Mouse (Mus musculus) embryonic facial prominence, embryonic 15.5 days (tissue): ENCODE data around the gene Anapc15-ps. TPM values are rescaled to one million over a fixed set of nuclear protein-coding genes. Genes with fewer than 3 reads are reported as not detected.

Experiments used
- ATAC-seq: fragments of 200-750 bp; cut with Nextera tagmentation; 2 replicates; pipeline ENCODE4 v1.8.0; 2017; ENCODE audit warnings: low read depth, moderate TSS enrichment; ENCODE audit not compliant: insufficient number of reproducible peaks, low FRiP score, low TSS enrichment
- H3K27ac ChIP-seq: fragments of 300-500 bp; sonication (generic); replicated peaks from 2 replicates; pipeline ENCODE4 v1.5.1; 2015; ENCODE audit warnings: mild to moderate bottlenecking, inconsistent platforms
- H3K27me3 ChIP-seq: fragments of 300-500 bp; sonication (generic); 2 replicates; pipeline ENCODE4 v1.6.1; 2015; ENCODE audit warnings: inconsistent platforms
- H3K36me3 ChIP-seq: fragments of 300-500 bp; sonication (generic); 2 replicates; pipeline ENCODE4 v1.6.1; 2015; ENCODE audit warnings: mild to moderate bottlenecking, inconsistent platforms
- H3K4me1 ChIP-seq: fragments of 300-500 bp; sonication (generic); 2 replicates; pipeline ENCODE4 v1.6.1; 2015; ENCODE audit warnings: inconsistent platforms
- H3K4me2 ChIP-seq: fragments of 300-500 bp; sonication (generic); replicated peaks from 2 replicates; pipeline ENCODE4 v1.6.1; 2015; ENCODE audit warnings: mild to moderate bottlenecking, inconsistent platforms
- H3K4me3 ChIP-seq: fragments of 300-500 bp; sonication (generic); replicated peaks from 2 replicates; pipeline ENCODE4 v1.5.1; 2015; ENCODE audit warnings: mild to moderate bottlenecking, inconsistent platforms
- H3K9ac ChIP-seq: fragments of 300-500 bp; sonication (generic); 2 replicates; pipeline ENCODE4 v1.6.1; 2015; ENCODE audit warnings: inconsistent platforms
- H3K9me3 ChIP-seq: fragments of 300-500 bp; sonication (generic); replicated peaks from 2 replicates; pipeline ENCODE4 v1.6.1; 2016; ENCODE audit warnings: inconsistent platforms
- WGBS: fragments of 180-500 bp; shearing (Covaris S2); methylation state at CpG from one replicate; pipeline ENCODE4 v1.1.7; 2015; 5-methylcytosine and 5-hydroxymethylcytosine counted together
- polyA plus RNA-seq: library from polyadenylated mRNA; unstranded; fragments of >200 nt; fragmentation: Nextera tagmentation; extraction: Ambion mirVana; gene quantifications from 2 replicates; pipeline ENCODE4 v1.2.1, GENCODE M21; 2015

Gene Anapc15-ps
- polyA plus RNA-seq, 1 experiment from 2014 or later = not detected

DNA sequence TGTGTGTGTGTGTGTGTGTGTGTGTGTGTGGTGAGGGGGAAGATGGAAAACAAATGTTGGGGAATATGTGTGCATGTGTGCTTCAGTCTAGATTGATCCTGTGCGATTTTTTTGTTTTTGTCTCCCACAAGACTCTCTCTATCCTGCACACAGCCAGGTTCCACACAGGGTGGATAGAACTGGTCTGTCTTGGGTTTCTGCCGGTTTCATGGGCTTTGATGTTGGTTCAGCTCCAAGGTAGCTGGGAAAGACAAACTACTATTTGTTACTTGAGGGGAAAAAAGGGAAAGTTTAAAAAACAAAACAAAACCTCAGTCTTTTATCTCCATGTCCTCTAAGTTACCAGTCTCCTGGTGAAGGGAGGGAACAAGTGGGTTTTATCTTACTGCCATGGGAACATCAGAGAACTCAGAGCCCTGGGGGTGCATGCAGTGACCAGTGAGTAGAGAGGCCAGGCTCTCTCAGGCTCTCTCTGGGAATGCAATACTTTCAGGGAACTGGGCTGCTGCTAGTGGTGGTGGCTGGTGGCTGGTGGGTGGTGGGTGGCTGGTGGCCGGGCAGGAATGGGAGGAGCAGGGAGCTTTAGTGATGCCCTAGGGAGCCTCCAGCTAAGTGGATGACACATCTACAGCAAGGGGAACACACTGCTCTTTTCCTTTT is 5.8 kb downstream of the Anapc15-ps start:
- no peak overlapping the region for H3K4me3 ChIP-seq

DNA sequence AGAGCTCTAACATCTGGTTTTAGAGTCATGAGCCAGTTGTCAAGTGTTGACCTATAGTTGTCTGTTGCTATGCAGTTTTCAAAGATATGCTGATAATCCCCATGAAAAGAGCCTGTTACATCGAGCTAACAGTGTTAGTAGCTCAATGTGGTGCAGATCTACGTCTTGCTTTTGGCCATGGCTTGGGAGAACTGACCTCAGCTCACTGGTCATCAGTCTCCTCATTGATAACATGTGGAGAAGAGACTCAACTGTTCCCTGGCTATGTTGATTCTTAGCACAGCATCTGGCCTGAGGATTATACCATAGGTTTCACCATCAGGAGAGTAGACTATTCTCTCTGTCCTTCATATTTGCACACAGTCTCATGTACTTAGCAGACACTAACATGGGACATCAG is 6.5 kb downstream of the Anapc15-ps start:
- Histone ChIP-seq H3K27ac (no peak overlapping the region), H3K9ac (no peak overlapping the region), H3K4me3 (no peak overlapping the region), H3K27me3 (no peaks in the 10 kb centered on the region), H3K4me2 (no peak overlapping the region), H3K9me3 (no peaks in the 10 kb centered on the region), H3K4me1 (peaks cover 4% of the 10 kb centered on the region; the same call in 1 of the 2 replicates), H3K36me3 (no peaks in the 10 kb centered on the region)
- 76% methylated on average over 2 of the region's 2 CpGs for WGBS
- no peak for ATAC-seq

More for the DNA sequence above, 5.8 kb downstream of the Anapc15-ps start:
- ATAC-seq = no peak
- no peak overlapping the region for H3K4me2 ChIP-seq
- H3K4me1 ChIP-seq = peaks cover 4% of the 10 kb centered on the region; the same call in 1 of the 2 replicates
- no peaks in the 10 kb centered on the region for H3K9me3 ChIP-seq
- 32% methylated on average over 3 of the region's 3 CpGs for WGBS
- no peaks in the 10 kb centered on the region for H3K36me3 ChIP-seq
- no peak overlapping the region for H3K9ac ChIP-seq
- H3K27ac ChIP-seq = no peak overlapping the region
- no peaks in the 10 kb centered on the region for H3K27me3 ChIP-seq

DNA sequence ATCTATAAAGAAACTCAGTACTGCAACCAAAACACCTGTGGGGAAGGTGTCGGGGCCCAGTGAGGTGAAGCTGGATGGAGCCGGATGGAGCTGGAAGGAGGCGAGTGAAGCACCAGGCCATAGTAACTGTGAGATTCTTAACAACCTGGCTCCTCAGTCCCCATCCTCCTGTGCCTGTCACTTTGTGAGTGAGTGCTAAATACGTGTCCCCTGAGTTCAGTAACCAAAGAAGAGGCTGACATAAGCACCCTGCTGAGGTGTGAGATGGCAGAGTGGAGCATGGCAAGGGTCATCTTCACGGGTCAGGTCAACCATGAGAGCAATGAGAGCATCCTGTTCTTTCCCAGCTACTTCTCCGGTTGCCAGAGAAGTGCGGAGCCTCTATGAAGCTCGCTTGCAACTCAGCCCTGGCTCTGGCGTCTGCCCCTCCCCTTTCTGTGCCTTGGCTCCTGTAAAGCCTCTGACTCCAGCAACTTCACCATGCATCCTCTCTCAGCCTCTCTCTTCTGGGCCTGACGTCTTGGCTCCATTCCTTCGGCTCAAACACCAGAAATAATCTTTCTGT is 7.7 kb downstream of the Anapc15-ps start:
- Histone ChIP-seq H3K27ac (no peak overlapping the region), H3K27me3 (no peaks in the 10 kb centered on the region), H3K4me2 (no peak overlapping the region), H3K4me3 (no peak overlapping the region), H3K9me3 (no peaks in the 10 kb centered on the region), H3K9ac (no peak overlapping the region), H3K36me3 (no peaks in the 10 kb centered on the region), H3K4me1 (no peaks in the 10 kb centered on the region)
- no peak for ATAC-seq
- 41% methylated on average over 11 of the region's 11 CpGs for WGBS

DNA sequence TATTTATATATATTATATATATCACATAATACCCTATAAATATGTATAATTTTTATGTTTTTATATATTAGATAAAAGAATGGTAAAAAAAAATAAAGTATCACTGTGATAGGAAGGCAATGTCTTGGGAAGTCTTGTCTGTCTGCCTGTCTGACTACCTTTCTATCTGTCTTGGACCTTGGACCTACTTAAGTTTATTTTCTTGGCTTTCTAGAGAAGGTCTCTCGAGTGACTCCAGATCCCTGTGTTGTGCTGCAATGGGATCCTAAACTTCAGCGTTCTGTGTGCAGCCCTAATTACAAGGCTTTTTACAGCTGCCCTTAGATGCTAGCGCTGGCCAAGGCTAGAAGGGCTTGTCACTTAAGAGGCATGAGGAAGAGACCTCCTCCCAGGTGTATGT is 8.6 kb downstream of the Anapc15-ps start:
- Histone ChIP-seq H3K9ac (no peak overlapping the region), H3K4me1 (no peaks in the 10 kb centered on the region), H3K27me3 (no peaks in the 10 kb centered on the region), H3K9me3 (no peaks in the 10 kb centered on the region), H3K36me3 (no peaks in the 10 kb centered on the region), H3K4me2 (no peak overlapping the region), H3K4me3 (no peak overlapping the region), H3K27ac (no peak overlapping the region)
- WGBS = 71% methylated on average over 3 of the region's 3 CpGs
- ATAC-seq = no peak

DNA sequence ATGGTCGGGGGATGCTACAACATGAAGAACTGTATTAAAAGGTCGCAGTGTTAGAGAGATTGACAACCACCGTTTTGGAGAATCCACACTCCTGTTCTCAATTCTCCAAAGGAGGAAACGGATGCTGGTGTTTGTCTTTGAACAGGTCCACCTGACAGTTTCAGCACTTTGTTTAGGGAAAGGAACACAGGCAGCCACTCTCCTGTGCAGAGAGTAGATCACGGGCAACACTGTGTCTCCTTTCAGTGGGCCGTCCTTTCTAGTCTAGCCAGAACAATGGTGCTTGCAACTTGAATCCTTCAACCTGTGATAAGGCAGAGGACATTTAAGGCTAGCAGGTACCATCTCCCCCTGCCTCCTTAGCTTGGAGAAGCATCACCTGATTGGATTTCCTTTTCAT is 12.9 kb downstream of the Anapc15-ps start:
- no peak overlapping the region for H3K4me2 ChIP-seq
- no peak overlapping the region for H3K4me3 ChIP-seq
- no peaks in the 10 kb centered on the region for H3K27me3 ChIP-seq
- no peak for ATAC-seq
- no peaks in the 10 kb centered on the region for H3K4me1 ChIP-seq
- no peaks in the 10 kb centered on the region for H3K9me3 ChIP-seq
- no peak overlapping the region for H3K27ac ChIP-seq
- no peaks in the 10 kb centered on the region for H3K36me3 ChIP-seq
- 57% methylated on average over 6 of the region's 6 CpGs for WGBS
- H3K9ac ChIP-seq = no peak overlapping the region

DNA sequence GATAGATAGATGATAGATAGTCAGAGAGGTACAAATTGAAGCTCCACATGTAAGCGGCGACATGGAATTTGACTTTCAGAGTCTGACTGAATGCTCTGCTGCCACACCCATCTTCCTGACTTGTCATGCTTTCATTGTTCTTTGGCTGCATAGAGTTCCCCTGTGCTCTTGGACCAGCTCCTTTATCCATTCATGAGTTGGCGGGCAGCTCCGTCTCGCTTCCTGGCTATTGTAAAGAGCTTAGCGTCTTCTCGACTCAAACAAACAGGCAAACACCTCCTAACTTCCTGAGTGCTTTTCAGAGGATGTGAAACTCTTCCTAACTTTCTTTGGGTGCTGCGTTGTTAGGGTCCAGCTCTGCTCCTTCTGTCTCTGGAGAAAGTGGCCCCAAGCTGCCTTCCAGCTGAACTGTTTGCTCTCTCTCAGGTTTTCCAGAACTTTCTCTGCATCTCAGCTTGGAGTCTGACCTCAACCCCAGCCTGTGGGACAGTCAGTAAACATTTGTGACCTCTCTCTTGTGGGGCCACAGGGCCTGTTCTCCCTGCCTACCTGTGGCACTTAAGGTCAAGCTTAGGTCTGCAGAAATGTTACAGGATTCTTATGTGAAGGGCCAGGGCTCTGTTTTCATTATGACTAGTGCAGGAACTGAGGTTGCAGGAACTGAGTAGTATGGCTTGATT is 13.6 kb downstream of the Anapc15-ps start:
- no peak overlapping the region for H3K4me2 ChIP-seq
- H3K9ac ChIP-seq = no peak overlapping the region
- H3K36me3 ChIP-seq = no peaks in the 10 kb centered on the region
- H3K4me3 ChIP-seq = no peak overlapping the region
- WGBS = 73% methylated on average over 8 of the region's 8 CpGs
- no peaks in the 10 kb centered on the region for H3K9me3 ChIP-seq
- no peak overlapping the region for H3K27ac ChIP-seq
- ATAC-seq = no peak
- H3K27me3 ChIP-seq = no peaks in the 10 kb centered on the region
- no peaks in the 10 kb centered on the region for H3K4me1 ChIP-seq

DNA sequence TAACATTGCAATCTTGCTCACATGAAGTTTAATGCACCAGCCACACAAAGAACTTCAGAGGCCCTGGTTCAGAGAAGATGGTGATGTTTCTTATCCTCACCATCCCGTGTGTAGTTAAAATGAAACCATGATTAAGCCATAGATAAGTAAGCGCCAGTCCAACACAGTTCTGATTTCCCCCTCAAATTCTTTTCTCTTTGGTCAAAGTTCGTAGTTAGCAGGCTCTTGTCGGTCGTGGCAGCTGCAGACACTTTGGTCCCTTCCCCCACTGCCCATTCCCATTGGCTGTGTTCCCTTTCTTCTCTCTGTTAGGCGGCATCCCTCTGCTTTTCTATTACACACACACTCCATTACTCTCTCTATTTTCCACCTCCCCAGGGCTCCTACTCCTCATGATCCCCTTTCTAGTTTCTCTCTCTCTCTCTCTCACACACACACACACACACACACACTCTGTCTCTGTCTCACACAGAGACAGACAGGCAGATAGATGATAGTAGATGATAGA is 14.4 kb downstream of the Anapc15-ps start:
- no peak overlapping the region for H3K27ac ChIP-seq
- H3K4me3 ChIP-seq = no peak overlapping the region
- no peak overlapping the region for H3K4me2 ChIP-seq
- no peaks in the 10 kb centered on the region for H3K4me1 ChIP-seq
- H3K36me3 ChIP-seq = no peaks in the 10 kb centered on the region
- WGBS = 39% methylated on average over 6 of the region's 6 CpGs
- no peak for ATAC-seq
- H3K9me3 ChIP-seq = no peaks in the 10 kb centered on the region
- H3K9ac ChIP-seq = no peak overlapping the region
- no peaks in the 10 kb centered on the region for H3K27me3 ChIP-seq

DNA sequence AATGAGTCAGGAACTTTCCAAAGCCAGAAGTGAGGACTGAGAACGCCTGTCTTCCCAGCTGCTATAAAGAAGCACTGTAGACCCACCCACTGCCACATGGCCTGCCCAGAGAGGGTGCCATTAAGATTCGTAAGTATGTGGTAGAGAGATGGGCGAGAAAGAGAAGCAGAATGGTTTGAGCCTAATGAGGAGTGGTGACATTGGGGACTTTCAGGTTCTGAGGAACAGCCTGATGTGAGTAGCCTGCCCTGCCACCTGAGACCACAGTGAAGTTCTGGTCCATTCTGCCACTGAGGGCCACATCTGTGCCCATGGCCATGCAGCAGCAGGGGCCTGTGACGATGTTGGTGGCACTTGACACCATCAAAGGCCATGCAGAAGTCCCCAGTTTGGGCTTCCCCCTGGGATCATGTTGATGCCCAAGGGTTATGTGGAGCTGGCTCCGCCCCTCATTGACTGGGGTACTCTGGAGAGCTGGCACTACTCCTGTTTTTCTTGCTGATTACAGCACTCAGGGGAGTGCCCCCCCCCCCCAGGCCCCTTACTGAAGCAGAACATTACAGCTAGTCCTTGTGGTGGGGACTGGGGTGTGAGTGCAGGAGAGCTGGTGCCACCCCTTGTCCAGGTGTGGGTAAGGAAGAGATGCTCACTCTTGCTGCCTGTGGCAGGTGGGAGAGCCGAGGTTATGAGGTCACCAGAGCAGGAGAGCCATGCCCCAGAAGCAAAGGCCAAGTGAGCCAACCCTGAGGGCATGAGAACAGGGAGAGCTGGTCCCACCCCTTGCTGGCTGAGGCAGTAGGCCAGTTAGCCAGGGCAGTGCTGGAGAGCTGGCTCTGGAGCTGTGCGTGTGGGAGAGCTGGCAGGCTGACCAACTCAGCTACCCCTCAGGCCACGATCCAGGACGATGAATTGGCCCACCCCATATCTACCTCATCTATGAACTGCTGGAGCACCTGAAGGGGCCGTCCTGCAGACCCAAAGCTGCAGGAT is 16.7 kb downstream of the Anapc15-ps start:
- H3K4me2 ChIP-seq = no peak overlapping the region
- no peaks in the 10 kb centered on the region for H3K27me3 ChIP-seq
- H3K9ac ChIP-seq = no peak overlapping the region
- no peak overlapping the region for H3K27ac ChIP-seq
- no peaks in the 10 kb centered on the region for H3K9me3 ChIP-seq
- H3K36me3 ChIP-seq = no peaks in the 10 kb centered on the region
- no peak overlapping the region for H3K4me3 ChIP-seq
- WGBS = 73% methylated on average over 10 of the region's 10 CpGs
- no peaks in the 10 kb centered on the region for H3K4me1 ChIP-seq
- peak; percentile 70 for ATAC-seq

DNA sequence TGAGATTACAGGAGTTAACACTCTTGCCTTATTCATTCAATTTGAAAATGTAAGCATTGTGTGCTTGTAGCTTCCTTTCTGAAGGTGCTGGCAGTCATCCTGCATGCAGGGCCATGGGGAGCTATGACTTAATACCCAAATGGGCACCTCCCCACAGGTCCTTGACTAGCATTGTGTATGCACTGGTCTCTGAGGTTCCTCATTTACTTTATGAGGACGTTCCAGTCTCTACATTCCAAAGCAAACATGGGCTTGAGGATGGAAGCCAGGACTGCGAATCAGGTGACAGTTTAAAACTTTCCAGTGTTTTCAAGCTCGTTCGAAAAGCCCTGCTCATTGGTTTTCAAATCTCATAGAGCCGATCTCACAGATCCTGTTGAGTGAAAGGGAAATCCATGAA is 21.1 kb downstream of the Anapc15-ps start:
- Histone ChIP-seq H3K36me3 (no peaks in the 10 kb centered on the region), H3K4me1 (no peaks in the 10 kb centered on the region), H3K4me3 (no peak overlapping the region), H3K9ac (no peak overlapping the region), H3K9me3 (no peaks in the 10 kb centered on the region), H3K27ac (no peak overlapping the region), H3K4me2 (no peak overlapping the region), H3K27me3 (no peaks in the 10 kb centered on the region)
- no peak for ATAC-seq
- 87% methylated on average over 5 of the region's 5 CpGs for WGBS

DNA sequence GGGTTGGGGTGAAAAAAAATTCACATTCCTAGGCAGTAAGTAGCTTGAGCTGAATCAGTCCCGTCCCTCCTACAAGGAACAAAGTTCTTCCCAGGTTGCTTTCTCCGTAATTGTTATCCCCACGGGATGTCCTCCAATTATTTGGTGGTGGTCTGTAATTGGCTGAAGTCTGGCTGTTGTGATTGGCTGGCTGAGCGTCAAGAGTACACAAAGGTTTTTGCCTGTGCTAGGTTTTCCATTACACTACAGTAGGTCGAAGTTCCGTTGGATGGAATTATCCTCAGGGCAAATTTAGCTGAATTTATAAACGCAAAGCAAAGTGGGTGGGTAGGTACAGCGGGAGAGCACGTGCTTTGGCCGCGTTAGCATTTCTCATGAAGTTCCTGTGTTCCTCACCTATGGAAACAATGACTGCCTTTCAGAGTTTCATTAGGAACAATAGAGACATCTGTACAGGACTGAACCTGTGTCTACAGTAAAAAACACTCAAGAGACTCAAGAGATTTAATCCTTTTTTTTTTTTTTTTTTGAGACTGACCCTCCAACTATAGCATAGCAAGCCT is 24.8 kb downstream of the Anapc15-ps start:
- Histone ChIP-seq H3K27me3 (no peaks in the 10 kb centered on the region), H3K4me2 (no peak overlapping the region), H3K4me3 (no peak overlapping the region), H3K4me1 (no peaks in the 10 kb centered on the region), H3K27ac (no peak overlapping the region), H3K9ac (no peak overlapping the region), H3K9me3 (no peaks in the 10 kb centered on the region), H3K36me3 (no peaks in the 10 kb centered on the region)
- WGBS = 67% methylated on average over 11 of the region's 11 CpGs
- ATAC-seq = no peak
